Mouse (Mus musculus): ENCODE measurements at regions not wholly inside any gene's neighbourhood (a gene's known extent, or its start where the extent isn't known, plus 50 kb on each side); places are given as distances from the start of the nearest gene placed in this dataset.

- no peak for DNase-seq (ENCODE audit: low spot score in 2 of 2)
Observed at GRCm38 (mm10) chr7:70016611-70017010, 349.9 kb downstream of the Nr2f2 start.

- no peak for DNase-seq (ENCODE audit: low spot score in 2 of 2)
Observed at GRCm38 (mm10) chr7:70003200-70003986, 363.1 kb downstream of the Nr2f2 start.

DNA sequence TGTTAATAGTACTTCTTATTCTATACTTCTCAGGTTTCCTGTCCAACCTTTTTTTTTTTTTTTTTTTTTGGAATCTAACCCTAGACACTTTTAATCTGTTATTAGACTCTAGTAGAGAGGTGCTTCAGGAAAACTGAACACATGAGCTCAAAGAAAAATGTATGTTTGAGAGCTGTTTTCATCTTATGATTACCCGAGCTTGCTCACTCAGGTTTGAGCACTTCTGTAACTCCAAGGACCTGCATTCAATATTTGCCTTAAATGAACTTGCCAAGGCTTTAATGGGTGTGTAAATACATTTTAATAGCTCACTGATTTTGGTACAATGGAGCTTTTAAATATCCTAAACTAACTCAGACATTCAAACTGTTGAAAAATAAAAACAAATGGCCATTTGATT is 367.8 kb downstream of the Nr2f2 start:
- no peak for DNase-seq (ENCODE audit: low spot score in 2 of 2)

DNA sequence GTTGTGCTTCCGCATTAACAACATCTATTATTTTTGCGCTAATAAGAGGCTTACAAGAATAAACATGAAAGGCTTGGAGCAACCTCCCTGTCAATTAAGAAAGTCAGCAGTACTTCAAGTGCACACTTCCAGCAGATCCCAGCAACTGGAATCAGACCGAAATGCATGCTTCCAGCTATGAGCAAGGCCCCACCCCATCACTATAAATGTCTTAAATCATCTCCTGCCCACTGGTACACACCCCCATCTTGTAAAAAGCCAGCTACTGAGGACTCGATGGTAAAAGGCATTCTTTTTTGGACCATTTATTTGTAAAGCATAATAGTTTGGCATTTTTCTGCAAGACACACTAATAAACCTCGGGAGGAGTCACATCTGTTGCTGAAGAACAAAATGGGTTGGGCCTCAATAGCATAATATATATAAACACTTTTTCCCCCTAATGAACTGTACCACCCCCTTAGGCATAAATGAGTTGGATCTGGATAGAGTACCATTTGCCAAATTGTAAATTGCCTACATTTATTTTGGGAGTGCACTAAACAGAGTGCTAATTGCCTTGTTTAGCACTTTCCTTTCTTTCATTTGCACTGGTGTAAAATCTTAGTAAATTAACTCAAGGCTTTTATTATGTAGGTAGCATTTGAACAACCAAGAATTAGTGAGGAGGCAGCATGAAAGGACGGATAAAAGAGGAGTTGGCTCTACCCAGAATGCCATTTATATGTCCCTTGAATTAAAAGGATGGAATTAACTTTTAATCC is 371.8 kb downstream of the Nr2f2 start:
- DNase-seq (ENCODE audit: low spot score in 2 of 2): no peak

GRCm38 (mm10) chr7:69992383-69993327 is 373.9 kb downstream of the Nr2f2 start:
- DNase-seq (ENCODE audit: low spot score in 2 of 2): peak in 1 of 2 experiments; percentile 17

DNA sequence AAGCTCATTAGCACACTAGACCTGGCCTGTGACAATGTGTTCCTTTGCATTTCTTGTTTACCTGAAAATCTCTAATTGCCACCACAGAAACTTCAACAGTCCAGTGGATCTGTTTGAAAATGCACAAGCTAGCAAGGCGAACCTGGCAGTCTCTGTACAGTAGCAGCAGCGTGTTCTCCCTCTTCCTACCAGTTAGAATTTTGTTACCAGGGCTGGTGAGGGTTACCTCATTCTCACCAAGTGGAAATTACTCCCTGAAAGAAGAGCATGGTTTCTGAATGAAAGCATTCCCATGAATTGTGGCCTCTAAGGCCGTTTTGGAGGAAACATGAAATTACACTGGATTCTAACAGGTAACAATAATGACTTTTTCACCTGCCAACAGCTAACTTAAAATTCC is 374.6 kb downstream of the Nr2f2 start:
- DNase-seq (ENCODE audit: low spot score in 2 of 2): peak in 1 of 2 experiments; percentile 12

GRCm38 (mm10) chr7:69988704-69989103 is 377.8 kb downstream of the Nr2f2 start:
- DNase-seq (ENCODE audit: low spot score in 2 of 2): no peak

DNA sequence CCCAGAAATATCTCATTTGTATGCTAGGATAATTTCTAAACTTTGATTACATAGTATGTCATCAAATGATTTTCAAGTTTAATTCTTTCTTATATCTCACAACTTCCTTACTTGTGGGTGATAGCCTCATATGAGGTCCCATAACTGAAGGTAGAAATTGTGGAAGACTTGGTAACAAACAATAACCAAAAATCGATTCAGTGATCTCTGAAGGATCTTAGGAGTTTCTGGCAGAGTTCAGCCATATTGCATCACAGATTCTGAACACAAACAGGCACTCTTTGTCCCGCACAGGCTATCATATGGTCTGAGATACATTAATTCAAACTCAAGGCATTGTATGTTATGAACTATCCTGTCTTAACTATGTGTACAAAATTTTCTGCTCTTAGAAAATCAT is 385.2 kb downstream of the Nr2f2 start:
- no peak for DNase-seq (ENCODE audit: low spot score in 2 of 2)

DNA sequence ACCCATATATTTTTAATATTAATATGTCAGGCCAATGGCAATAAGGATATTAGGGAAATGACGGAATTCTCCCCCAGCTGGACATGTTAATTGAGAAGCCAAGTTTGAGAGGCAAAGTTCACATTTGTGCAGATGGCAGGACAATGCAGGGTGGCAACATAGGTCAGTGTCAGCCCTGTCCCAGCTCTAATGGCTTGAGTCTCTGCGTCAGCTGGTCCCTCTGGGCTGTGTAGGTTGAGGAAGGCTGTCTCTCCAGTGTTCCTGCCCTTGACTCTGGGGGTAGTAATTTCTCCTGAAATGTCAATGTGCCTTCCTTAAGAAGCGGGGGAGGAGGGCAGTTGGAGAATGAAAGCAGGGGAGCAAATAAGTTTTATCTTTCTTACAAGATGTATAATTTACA is 390.2 kb downstream of the Nr2f2 start:
- no peak for DNase-seq (ENCODE audit: low spot score in 2 of 2)

- no peak for DNase-seq (ENCODE audit: low spot score in 2 of 2)
Observed at GRCm38 (mm10) chr7:69964002-69964401, 402.5 kb downstream of the Nr2f2 start.

DNA sequence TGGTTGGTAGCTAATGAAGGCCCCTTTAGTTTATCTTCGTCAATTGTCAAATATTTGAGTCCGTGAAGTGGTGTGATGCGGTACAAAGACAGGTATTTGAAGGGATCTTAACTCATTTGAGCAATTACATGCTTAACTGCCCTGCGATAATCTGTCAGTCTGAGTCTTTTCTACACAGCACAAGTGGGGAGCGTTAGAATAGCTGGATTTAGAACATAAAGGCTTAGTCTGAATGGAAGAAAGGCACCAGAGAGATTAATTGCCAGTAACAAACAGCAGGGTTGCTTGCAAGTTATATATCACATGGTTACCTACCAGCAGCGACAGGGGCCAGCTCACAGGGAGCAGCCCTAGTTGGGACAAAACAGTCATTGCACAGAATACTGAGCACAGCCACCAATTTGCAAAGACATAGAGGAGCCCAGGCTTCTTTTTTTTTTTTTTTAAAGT is 416.3 kb downstream of the Nr2f2 start:
- DNase-seq (ENCODE audit: low spot score in 2 of 2): no peak

DNA sequence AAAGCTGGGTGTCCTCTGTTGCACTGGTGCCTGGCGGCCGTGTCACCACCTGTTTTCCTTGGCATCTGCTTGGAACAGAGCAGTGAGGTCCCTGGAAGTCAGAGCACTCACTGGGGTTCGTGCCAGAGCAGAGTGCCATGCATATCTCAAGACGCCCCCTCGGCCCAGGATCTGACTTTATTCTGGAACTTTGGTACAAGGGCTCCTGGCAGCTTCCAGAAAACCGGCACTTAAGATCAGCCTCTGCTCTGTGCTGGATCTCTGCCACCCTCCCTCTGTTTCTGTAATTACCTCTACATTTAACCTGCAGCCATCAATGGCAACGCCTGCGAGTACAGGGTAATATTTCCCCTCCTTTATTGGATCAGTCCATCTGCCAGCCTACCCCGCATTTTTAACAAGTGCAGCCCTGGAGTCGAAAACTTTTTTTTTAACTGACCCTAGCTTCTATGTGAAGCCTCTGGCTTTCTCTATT is 416.9 kb downstream of the Nr2f2 start:
- DNase-seq (ENCODE audit: low spot score in 2 of 2): no peak

DNA sequence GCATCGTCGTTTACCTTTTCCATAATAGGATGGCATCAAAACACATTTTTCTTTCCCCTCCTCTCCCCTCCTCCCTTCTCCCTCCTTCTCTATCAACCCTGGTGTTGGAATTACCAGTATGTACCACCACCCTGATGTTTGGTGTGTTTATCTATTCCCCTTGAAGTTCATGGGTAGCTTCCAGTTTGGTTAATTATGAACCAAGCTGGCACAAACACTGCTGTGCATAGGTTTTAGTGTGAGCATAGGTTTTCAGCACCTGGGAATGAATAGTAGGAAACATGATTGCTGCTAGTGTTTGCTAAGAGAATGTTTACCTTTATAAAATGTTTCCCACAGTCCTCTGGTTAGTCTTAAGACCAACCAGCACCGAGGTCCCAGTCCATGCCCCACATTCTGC is 420.1 kb downstream of the Nr2f2 start:
- no peak for DNase-seq (ENCODE audit: low spot score in 2 of 2)

- no peak for DNase-seq (ENCODE audit: low spot score in 2 of 2)
Observed at GRCm38 (mm10) chr7:69941881-69942280, 424.7 kb downstream of the Nr2f2 start.

GRCm38 (mm10) chr7:69925261-69925660 is 441.3 kb downstream of the Nr2f2 start:
- DNase-seq (ENCODE audit: low spot score in 2 of 2): no peak

GRCm38 (mm10) chr7:69924551-69924950 is 442.0 kb downstream of the Nr2f2 start:
- no peak for DNase-seq (ENCODE audit: low spot score in 2 of 2)

DNA sequence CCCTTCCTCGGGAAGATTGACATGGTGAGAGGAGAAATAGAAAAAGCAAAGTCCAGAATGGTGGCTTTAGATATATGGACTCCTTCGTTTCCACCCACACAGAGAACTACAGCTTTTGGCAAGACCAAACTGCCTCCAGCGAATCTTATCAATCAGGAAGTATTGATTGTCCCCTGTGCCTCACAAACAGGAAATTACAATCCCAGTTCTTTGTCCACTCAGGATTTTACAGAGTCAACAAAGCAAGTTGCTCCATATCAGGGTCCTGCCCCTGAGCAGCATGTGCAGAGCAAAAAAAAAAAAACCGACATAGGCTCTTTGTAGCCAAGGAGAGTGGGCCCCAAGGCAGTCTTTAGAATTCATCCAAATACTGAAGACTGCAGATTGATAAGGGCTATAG is 454.8 kb downstream of the Nr2f2 start:
- no peak for DNase-seq (ENCODE audit: low spot score in 2 of 2)

DNA sequence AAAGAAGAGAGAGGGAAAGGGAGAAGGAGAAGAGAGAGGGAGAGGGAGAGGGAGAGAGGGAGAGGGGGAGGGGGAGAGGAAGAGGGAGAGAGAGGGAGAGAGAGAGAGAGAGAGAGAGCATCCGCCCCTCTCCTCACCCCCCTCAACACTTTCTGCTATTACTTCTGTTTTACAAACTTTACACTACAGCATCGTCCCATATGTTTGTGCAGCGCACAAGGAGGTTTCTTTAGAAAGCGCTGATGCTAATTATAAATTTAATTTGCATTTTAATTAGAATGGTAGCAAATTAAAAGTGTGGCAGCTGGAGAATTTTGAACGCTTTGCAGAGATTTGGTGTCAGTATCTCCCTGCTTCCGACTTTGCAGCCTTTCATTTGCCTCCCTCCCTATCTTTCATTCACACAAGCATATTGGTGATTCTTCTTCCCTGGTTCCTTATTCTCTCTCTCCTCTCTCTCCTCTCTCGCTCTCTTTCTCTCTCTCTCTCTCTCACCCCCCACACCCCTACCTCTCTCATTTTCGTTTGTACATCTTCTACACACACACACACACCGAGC is 476.0 kb downstream of the Nr2f2 start:
- DNase-seq (ENCODE audit: low spot score in 2 of 2): no peak

DNA sequence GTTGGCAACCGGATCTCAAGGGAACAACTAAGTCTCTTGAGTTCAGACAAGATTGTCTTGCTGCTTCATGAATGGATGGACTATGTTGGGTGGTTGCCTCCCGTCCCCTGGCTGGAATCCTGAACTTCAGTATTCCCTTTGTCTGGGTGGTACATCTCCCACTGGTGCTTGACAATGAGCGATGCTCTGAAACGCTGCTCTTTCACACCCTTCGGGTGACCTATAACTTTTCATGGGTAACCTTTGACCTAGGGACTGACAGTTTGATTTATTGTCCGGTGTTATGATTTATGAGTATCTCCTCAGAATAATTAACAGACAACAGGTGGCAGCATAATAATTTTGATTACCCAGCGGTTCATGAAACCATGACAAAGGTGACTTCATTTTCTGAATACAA is 478.3 kb downstream of the Nr2f2 start:
- no peak for DNase-seq (ENCODE audit: low spot score in 2 of 2)

DNA sequence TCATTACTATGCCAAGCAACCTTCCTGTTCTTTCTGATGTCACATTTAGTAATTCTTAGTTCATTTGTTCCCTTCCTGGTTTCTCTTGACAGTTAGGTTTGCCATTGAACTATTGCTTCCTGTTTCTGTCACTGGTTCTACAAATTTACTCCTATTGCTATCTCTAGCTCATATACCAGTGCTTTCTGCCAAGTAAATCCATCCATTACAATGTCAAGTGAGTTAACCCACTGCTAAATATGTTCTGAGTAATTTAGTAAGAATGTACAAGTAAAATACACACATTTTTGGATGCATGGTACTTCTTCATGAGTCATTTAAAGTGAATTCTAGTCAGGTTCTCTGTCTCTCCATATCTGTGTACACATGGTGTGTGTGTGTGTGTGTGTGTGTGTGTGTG is 489.5 kb downstream of the Nr2f2 start:
- no peak for DNase-seq (ENCODE audit: low spot score in 2 of 2)

DNA sequence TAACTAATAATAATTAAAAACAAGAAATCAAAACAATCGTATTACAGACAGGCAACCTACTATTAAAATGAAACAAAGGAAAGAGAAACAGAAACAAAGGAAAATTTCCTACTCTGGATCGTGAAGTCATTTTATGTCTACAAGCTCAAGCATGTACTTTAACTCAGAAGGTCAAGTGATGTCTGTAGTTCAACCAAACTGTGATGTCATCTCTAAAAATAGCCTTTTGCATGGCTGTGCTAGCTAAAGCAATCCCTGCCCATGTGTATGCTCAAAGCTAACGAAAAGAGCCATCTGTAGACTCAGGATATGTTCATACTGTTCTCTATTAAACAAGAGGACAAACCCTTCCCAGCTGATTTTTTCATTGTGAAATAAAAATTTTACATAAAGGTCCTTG is 500.7 kb downstream of the Nr2f2 start:
- no peak for DNase-seq (ENCODE audit: low spot score in 2 of 2)

Measured in layer of hippocampus, postnatal 10 days (tissue).